Mouse (Mus musculus) spleen, adult 2 months (tissue): ENCODE results near the gene Zfp697.

ENCODE experiments used
- CTCF ChIP-seq: fragments of 200-500 bp; IDR thresholded peaks from 2 replicates; pipeline ENCODE4 v1.5.1; 2011; ENCODE audit warnings: mild to moderate bottlenecking, inconsistent platforms; ENCODE audit not compliant: insufficient read depth, insufficient read length, insufficient replicate concordance; ENCODE audit errors: extremely low read depth
- POLR2A ChIP-seq: fragments of 200-500 bp; IDR thresholded peaks from 2 replicates; pipeline ENCODE4 v1.6.1; 2011; ENCODE audit warnings: low read depth, low read length, inconsistent platforms

GRCm38 (mm10) chr3:98724376-98724775, 342.1 kb downstream of the Zfp697 start, which contains the start of gene Hsd3b2:
- TF ChIP-seq CTCF: no peak
- TF ChIP-seq POLR2A: no peak
